Mouse (Mus musculus) brain, embryonic 14.5 days (tissue): ENCODE measurements at regions not wholly inside any gene's neighbourhood (a gene's known extent, or its start where the extent isn't known, plus 50 kb on each side); places are given as distances from the start of the nearest gene placed in this dataset.

ENCODE experiments used
- DNase-seq: peaks from one replicate; pipeline ENCODE4 v3.0.0-alpha.2; 2011; ENCODE audit warnings: low read depth
- CTCF ChIP-seq: fragments of 200-500 bp; IDR thresholded peaks from 2 replicates; pipeline ENCODE4 v1.5.1; 2012; ENCODE audit warnings: inconsistent platforms, mild to moderate bottlenecking, moderate library complexity, borderline replicate concordance; ENCODE audit not compliant: insufficient read depth, insufficient read length; ENCODE audit errors: extremely low read depth
- POLR2A ChIP-seq: fragments of 200-500 bp; IDR thresholded peaks from 2 replicates; pipeline ENCODE4 v1.6.1; 2012; ENCODE audit warnings: mild to moderate bottlenecking, inconsistent platforms, borderline replicate concordance; ENCODE audit not compliant: poor library complexity, insufficient read depth, insufficient read length, severe bottlenecking; ENCODE audit errors: extremely low read depth

- no peak for DNase-seq
- TF ChIP-seq CTCF, result no peak
- TF ChIP-seq POLR2A, result no peak
These were observed 77.4 kb upstream of the Commd8 start for GRCm38 (mm10) chr5:72245382-72245781.

GRCm38 (mm10) chr5:72244134-72244533 is 76.1 kb upstream of the Commd8 start:
- peak; percentile 84 for DNase-seq
- TF ChIP-seq POLR2A, result no peak

GRCm38 (mm10) chr5:72242981-72243380 is 75.0 kb upstream of the Commd8 start:
- TF ChIP-seq POLR2A, result no peak
- TF ChIP-seq CTCF, result no peak
- DNase-seq, result peak; percentile 25

DNA sequence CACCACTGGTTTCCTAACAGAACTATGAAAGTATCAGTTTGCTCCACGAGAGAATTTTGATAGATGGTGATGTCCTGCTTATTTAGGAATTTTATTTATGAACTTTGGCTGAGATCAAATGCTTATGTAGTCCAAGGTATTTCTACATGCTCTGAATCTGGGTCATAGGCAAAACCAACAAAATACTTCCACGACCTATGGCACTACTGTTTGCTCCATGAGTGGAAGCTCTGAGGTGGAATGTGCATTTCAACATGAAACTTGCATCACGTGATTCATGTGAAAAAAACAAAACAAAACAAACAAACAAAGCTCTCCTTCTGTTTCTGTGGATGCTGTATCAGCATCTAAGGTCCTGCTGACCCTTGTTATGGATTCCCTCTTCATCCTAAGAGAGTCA is 73.5 kb upstream of the Commd8 start:
- no peak for DNase-seq
- TF ChIP-seq CTCF, result no peak
- no peak for TF ChIP-seq POLR2A

DNA sequence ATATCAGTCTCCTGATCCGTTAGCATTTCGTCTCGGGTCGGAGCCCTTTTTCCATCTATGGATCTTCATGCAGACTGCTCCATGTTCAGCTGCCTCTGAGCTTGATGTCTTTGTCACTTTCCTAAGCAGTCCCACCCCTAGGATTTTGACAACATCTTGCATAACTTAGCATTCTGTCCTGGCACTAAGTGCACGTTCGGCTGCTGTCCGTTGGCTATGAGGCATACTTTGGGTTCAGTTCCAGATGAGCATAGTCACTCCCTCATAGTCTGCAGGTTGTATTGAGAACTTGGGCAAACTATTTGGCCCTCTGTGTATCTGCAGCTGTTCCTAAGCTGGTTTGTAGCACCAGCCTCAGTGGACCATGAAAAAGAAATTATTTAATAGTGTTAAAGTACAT is 72.3 kb upstream of the Commd8 start:
- TF ChIP-seq CTCF, result no peak
- no peak for TF ChIP-seq POLR2A

DNA sequence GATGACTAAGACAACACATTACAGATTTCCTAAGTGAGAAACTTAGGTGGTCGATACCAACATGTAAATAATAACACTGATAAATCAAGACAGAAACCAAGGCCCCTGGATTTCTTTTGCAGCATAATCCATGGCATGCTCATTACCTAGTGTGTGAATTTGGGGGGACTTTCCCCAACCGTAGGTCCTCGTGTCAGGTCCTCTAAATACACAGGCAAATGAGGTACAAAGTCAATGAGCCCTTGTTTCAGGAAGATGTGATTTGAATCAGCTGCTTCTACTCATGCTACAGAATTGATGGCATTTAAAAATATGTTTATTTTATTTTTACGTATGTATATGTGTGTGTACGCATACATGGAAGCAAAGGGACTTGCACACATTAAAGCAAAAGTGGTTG is 59.0 kb upstream of the Commd8 start:
- TF ChIP-seq POLR2A, result no peak
- no peak for TF ChIP-seq CTCF
- no peak for DNase-seq

More for the DNA sequence above, 72.3 kb upstream of the Commd8 start:
- DNase-seq, result no peak

DNA sequence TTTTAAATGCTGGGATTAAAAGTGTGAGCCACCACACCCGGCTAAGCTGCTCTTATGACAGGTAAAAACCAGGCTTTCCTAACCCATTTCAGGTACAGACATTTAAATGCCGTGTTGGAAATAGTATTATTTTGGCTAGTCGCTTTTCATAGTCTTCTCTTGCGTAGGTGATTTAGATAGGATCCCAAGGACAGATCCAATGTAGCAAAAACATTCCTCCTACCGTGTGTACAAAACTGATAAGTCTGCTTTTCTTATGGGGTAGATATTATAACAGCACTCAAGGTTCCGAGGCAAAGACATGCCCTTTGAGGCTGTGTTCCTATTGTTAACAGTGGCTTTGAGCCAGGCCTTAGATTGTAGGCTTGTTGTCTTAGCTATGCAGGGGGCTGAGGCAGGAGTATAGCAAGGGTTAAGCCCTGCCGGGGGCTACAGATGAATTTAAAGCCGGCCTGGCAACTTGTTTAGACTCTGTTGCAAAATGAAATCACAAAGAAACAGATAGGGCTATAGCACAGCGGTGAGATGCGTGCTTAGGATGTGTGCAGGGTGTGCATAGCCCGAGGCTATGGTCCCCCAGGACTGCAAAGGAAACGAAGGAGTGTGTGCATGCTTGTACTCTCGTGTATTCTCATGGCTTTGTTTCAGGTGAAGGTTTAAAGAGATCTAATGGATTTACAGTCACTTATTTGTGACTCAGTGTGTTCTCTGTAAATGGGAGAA is 57.7 kb upstream of the Commd8 start:
- no peak for TF ChIP-seq CTCF
- TF ChIP-seq POLR2A, result no peak
- no peak for DNase-seq

- TF ChIP-seq CTCF, result no peak
- no peak for TF ChIP-seq POLR2A
- no peak for DNase-seq
These were observed 57.1 kb upstream of the Commd8 start for GRCm38 (mm10) chr5:72225056-72225455.

- no peak for DNase-seq
- TF ChIP-seq CTCF (no peak), POLR2A (no peak)
These were observed 56.6 kb upstream of the Commd8 start for GRCm38 (mm10) chr5:72224551-72224966.

DNA sequence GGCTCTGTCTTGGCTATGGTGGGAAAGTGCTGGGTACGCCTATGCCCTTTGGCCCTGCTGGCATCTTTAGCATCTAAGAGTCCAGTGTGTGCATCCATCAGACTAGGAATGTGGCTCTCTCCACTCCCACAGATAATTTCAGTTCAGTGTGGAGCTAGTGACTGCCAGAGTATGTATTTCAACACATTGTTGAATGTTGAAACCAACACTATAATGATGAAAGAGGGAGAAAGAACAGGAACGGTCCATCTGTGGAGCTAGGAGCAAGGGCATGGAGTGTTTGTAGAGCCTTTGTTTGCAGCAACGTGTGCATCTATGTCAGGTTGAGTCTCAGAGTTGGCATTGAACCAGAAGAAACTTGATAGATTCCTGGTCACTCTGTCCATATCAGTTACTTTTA is 54.9 kb upstream of the Commd8 start:
- TF ChIP-seq CTCF (no peak), POLR2A (no peak)
- DNase-seq, result no peak

DNA sequence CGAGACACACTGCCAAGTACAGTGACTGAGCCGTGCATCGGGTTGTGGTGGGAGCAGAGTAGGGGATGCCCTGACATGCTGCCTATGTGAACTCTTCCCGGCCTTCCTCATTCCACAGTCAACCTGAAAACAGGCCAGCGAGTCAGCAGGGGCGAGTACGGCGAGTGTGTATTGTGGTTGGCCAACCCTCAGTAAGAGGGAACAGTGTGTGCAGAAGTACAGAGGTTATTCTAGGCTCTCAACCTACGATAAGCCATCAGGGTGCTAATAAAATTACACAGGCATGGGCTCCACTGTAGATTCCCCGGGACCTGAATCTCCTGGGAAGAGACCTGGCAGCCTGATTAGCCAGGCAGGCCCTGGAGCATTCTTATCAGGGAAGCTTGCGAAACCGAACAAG is 51.7 kb upstream of the Commd8 start:
- TF ChIP-seq POLR2A, result no peak
- no peak for TF ChIP-seq CTCF
- DNase-seq, result no peak

DNA sequence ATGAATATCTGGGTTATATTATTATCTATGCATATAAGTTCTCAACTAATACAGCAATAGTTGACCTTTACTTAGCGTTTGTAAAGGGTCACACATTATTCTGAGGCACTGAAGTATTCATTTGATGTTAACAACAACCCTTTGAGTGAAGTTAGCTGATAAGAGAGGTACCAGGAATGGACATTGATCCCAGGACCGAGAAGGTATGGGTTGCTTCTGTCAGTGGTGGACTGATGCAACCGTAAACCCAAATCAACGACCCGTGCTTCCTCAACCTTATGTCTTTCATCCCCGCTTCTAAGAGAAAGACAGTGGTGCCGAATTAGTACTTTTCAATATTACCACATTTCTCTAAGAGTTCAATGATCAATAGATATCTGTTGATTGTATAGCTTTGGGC is 51.3 kb upstream of the Commd8 start:
- TF ChIP-seq POLR2A (no peak), CTCF (no peak)
- no peak for DNase-seq
